Mouse (Mus musculus): Measurements from ENCODE around the gene Dnttip1. TPM values are rescaled to one million over a fixed set of nuclear protein-coding genes. Genes with fewer than 3 reads are reported as not detected.

Dnttip1 gene
- total RNA-seq, 4 experiments from 2014 or later: 20.4 to 28.2 (median 26.9) TPM

DNA sequence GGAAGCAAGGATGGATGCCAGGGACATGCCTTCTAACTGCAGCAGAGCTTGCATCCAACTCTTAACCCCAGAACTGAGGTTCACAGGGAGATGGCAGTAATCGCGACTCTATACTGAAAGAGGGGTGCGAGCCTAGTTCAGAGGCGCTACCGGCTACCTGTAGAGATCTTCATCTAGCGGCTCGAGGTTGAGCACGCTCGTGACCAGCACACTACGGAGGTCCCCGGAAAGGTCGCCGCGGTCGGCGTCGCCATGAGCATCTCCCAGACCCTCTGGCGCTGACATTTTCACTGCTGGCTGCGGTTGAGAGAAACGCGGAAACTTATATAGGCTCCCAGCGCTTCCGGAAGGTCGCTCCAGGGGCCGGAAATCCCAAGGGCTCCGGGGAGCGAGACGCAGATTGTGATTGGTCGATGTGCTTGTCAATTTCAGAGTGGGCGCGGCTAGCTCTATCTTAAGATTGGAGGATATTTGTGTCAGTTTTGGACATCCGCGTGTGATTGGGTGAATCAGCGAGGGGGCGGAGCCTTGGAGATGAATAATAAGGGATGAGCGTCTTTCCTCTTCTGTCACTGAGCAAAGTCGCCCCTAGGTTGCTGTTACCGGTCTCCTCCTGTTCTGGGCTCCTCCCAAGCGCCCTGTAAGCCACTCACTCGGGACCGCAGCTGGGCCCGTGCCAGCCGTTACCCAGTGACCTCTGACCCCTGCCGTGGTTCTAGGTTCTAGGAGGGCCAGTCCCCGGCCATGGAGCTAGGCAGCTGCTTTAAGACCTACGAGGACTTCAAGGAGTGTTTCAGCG is 58.9 kb downstream of the Dnttip1 start, which contains the start of the genes Acot8 and Zswim3:
TSS of gene Acot8 (minus strand) at position 350 of the 799 bp plus-strand sequence.
TSS of gene Zswim3 (plus strand) at position 566 of the 799 bp plus-strand sequence.
- peak; percentile 100 for DNase-seq (ENCODE audit: low spot score)

DNA sequence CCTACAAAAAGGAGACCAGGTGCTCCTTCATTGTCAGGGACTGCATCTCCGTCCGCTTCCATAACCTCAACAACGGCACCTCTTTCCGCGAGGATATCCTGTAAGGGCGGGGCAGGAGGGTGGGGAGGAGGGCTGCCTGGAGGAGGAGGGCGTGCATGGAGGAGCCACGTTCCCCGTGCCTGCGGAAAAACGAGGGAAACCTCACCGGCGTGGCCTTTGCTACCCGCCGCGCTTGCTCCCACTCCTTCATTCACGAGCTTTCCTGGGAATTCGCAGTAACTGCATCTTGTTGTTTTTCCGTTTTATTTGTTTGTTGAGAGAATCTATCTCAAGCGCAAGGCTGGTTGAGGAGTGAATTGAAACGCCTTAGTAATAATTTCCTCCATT is 59.5 kb downstream of the Dnttip1 start:
- DNase-seq (ENCODE audit: low spot score): no peak

- no peak for DNase-seq (ENCODE audit: low spot score)
Observed at GRCm38 (mm10) chr2:164806614-164807013, 60.8 kb downstream of the Dnttip1 start.

DNA sequence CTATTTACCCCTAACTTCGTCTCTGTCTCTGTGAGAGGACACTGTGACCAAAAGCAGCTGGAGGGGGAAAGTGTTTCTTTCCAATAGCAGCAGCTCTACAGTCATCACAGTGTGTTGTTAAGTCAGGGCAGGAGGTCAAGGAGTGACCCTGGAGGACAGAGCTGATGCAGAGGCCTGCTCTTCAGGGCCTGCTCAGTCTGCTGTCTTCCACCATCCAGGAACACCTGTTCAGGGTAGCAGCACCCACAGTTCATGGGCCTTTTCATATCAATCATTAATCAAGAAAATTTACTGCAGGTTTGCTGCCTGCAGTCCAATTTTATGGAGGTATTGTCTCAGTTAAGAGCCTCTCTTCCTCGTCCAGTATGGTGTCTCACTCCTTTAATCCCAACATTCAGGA is 67.8 kb downstream of the Dnttip1 start:
- DNase-seq (ENCODE audit: low spot score): no peak

DNA sequence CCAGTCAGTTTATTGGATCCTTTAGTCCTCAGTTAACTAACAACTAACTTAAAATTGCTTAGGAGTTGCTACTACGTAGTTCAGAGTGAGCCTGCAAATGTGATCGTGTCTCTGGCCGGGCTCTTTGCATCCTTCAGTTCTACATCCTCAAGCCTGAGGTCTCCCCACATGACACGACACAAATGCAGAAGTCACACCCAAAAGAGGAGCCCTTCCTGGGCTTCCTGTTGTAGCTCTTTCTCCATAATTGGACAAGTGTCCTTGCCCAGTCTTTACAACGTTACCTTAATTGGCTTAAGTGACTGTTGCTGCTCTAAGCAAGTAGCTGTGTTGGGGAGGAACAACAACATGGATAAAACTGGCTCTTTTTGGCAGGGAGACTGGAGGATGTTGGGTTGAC is 69.6 kb downstream of the Dnttip1 start:
- DNase-seq (ENCODE audit: low spot score): no peak

- DNase-seq (ENCODE audit: low spot score): no peak
Observed at GRCm38 (mm10) chr2:164815821-164816220, 70.0 kb downstream of the Dnttip1 start.

- DNase-seq (ENCODE audit: low spot score): no peak
Observed at GRCm38 (mm10) chr2:164817206-164817605, 71.4 kb downstream of the Dnttip1 start.

GRCm38 (mm10) chr2:164817703-164818102 is 71.9 kb downstream of the Dnttip1 start:
- DNase-seq (ENCODE audit: low spot score): no peak

Other genes starting within 250 kb of the Dnttip1 start
- 10 to 100 TPM; 32.0 to 34.8 (median 33.9) TPM for gene Pigt, start 248.5 kb upstream of the Dnttip1 start, total RNA-seq (2022)
- 1 to 10 TPM in 3 of 4 experiments, under 1 TPM in 1; 0.73 to 3.1 (median 2.1) TPM for gene Wfdc2, start 183.6 kb upstream of the Dnttip1 start, total RNA-seq (2022)
- gene Spint3, start 172.5 kb upstream of the Dnttip1 start, total RNA-seq (2022): not detected
- under 1 TPM in 1 of 4 experiments, not detected in 3; 0.49 TPM for gene Wfdc6a, start 160.5 kb upstream of the Dnttip1 start, total RNA-seq (2022)
- not detected for gene Eppin, start 152.4 kb upstream of the Dnttip1 start, total RNA-seq (2022)
- gene Wfdc6b, start 132.5 kb upstream of the Dnttip1 start, total RNA-seq (2022): not detected
- not detected for gene Wfdc8, start 132.4 kb upstream of the Dnttip1 start, total RNA-seq (2022)
- gene Wfdc16, start 107.2 kb upstream of the Dnttip1 start, total RNA-seq (2022): not detected
- not detected for gene Wfdc10, start 89.9 kb upstream of the Dnttip1 start, total RNA-seq (2022)
- gene Wfdc9, start 89.4 kb upstream of the Dnttip1 start, total RNA-seq (2022): not detected
- not detected for gene Wfdc11, start 71.9 kb upstream of the Dnttip1 start, total RNA-seq (2022)
- under 1 TPM in 1 of 4 experiments, not detected in 3; 0.24 TPM for gene Wfdc13, start 60.9 kb upstream of the Dnttip1 start, total RNA-seq (2022)
- not detected for gene Spint4, start 47.5 kb upstream of the Dnttip1 start, total RNA-seq (2022)
- not detected for gene Spint5, start 30.7 kb upstream of the Dnttip1 start, total RNA-seq (2022)
- under 1 TPM in 2 of 4 experiments, not detected in 2; 0.30 to 0.83 TPM for gene Wfdc3, start 52 bp upstream of the Dnttip1 start, total RNA-seq (2022)
- 1 to 10 TPM in 2 of 4 experiments, under 1 TPM in 2; 0.47 to 2.7 (median 1.4) TPM for gene Ube2c, start 23.9 kb downstream of the Dnttip1 start, total RNA-seq (2022)
- gene Tnnc2, start 34.0 kb downstream of the Dnttip1 start, total RNA-seq (2022): 1 to 10 TPM; 2.9 to 7.2 (median 3.1) TPM
- 10 to 100 TPM; 23.1 to 24.9 (median 23.5) TPM for gene Snx21, start 39.8 kb downstream of the Dnttip1 start, total RNA-seq (2022)
- 10 to 100 TPM; 12.3 to 13.3 (median 12.6) TPM for gene Acot8, start 58.9 kb downstream of the Dnttip1 start, total RNA-seq (2022)
- gene Zswim3, start 59.1 kb downstream of the Dnttip1 start, total RNA-seq (2022): 1 to 10 TPM; 2.2 to 2.7 (median 2.5) TPM
- gene Zswim1, start 76.7 kb downstream of the Dnttip1 start, total RNA-seq (2022): 1 to 10 TPM; 4.6 to 6.1 (median 5.1) TPM
- gene Spata25, start 82.6 kb downstream of the Dnttip1 start, total RNA-seq (2022): 1 to 10 TPM in 1 of 4 experiments, under 1 TPM in 2, not detected in 1; 0.66 to 1.2 (median 0.80) TPM
- 100 to 1,000 TPM in 3 of 4 experiments, 10 to 100 TPM in 1; 94.7 to 106 (median 103) TPM for gene Ctsa, start 86.9 kb downstream of the Dnttip1 start, total RNA-seq (2022)
- 10 to 100 TPM; 53.8 to 59.3 (median 58.1) TPM for gene Neurl2, start 87.5 kb downstream of the Dnttip1 start, total RNA-seq (2022)
- 10 to 100 TPM; 32.8 to 40.4 (median 35.7) TPM for gene Pltp, start 111.7 kb downstream of the Dnttip1 start, total RNA-seq (2022)
- gene Pcif1, start 133.3 kb downstream of the Dnttip1 start, total RNA-seq (2022): 10 to 100 TPM; 23.3 to 34.7 (median 33.0) TPM
- 1 to 10 TPM; 7.6 to 8.5 (median 8.2) TPM for gene Zfp335, start 165.8 kb downstream of the Dnttip1 start, total RNA-seq (2022)
- 1 to 10 TPM in 2 of 4 experiments, under 1 TPM in 2; 0.84 to 1.2 (median 0.98) TPM for gene Mmp9, start 194.8 kb downstream of the Dnttip1 start, total RNA-seq (2022)
- gene Slc12a5, start 214.8 kb downstream of the Dnttip1 start, total RNA-seq (2022): 1 to 10 TPM; 1.2 to 4.2 (median 2.8) TPM